Mouse (Mus musculus) small intestine, adult 2 months (tissue): ENCODE results near the gene Slc12a5.

ENCODE experiments used
- CTCF ChIP-seq: fragments of 200-500 bp; IDR thresholded peaks from 2 replicates; pipeline ENCODE4 v1.5.1; 2012; ENCODE audit warnings: low read depth, mild to moderate bottlenecking, control low read depth, inconsistent platforms, low read length, moderate library complexity, mixed read lengths; ENCODE audit not compliant: insufficient replicate concordance, insufficient read length; ENCODE audit errors: extremely low read depth
- POLR2A ChIP-seq: fragments of 200-500 bp; IDR thresholded peaks from 2 replicates; pipeline ENCODE4 v1.6.1; 2012; ENCODE audit warnings: low read depth, mild to moderate bottlenecking, control low read depth, inconsistent platforms, low read length, moderate library complexity

DNA sequence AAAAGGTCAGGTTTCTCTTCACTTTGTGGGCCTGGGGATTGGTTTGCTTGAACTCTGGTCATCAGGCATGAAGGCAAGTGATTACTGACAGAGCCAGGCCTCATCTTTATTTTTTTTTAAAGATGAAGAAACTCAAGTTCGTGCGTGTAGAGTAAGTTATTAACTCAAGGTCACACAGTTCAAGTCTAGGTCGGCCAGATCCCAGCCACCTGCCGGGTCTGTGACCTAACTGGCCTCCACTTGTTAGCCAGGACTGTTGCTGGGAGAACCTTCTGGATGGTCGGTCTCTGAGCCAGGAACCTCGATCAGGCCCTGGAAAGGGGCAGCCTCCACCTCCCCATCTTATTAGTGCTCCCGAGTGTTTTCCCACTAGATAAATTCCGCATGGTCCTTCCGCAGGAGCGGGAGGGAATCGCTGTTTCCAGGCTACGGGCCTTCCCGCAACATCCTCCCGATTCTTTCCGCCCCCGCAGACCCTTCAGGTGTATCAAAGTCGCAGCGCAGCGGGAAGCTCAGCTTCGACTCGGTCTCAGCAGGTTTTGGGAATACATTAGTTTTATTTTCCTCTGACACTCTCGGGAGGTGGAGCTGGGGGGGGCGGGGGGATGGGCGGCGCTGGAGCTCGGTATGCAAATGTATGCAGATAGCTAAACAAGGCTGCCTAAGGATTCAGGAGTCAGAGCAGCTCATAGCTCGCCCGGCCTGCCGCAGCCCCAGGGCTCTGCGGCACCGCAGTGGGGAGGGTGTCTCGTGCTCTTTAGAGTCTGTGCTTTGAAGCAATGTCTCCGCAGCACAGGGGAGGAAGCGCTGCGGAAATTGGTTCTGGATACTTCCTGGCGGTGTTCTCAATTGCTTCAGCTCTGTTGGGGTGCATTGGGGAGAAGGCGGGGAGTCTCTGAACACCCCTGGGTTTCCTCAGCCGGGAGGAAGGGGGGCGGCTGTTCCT, 22.2 kb upstream of the Slc12a5 start:
- TF ChIP-seq POLR2A, result no peak
- no peak for TF ChIP-seq CTCF
